Mouse (Mus musculus) gastrocnemius, adult 8-10 months (tissue): ENCODE measurements around the gene Gm14459. TPM values are rescaled to one million over a fixed set of nuclear protein-coding genes. Genes with fewer than 3 reads are reported as not detected.
"Not testable (repeated sequence)": the region's sequence is repeated elsewhere in the genome, so short reads cannot be mapped to it uniquely, and the experiment has no call there.

Experiments used
- DNase-seq, 2 experiments: peaks; one replicate each; pipeline ENCODE4 v3.0.0; 2022; ENCODE audit warnings: low spot score in 2 of 2
- total RNA-seq, 4 experiments: library from RNA; stranded (reverse); gene quantifications; 2 replicates each; pipeline ENCODE4 v1.2.4; 2022

Gene Gm14459
- total RNA-seq, result not detected

DNA sequence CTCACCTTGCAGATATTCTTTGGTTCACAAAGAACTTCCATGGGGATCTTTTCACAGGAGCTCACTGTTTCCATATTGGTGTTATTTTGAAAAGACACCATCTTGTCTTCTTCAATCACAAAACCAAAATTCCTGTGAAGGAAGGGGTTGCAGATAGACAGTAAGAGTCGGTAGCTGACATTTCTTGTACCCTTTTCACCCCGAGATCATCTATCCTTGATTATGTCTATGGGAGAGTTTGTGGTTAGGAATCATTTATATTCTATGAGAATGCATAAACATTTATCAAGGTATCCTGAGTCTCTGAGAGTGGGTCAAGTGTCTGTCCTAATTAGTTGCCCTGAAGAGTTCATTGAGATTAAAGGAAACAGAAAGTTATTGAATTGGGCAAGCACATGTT lies at the start of gene Gm14459:
Gene Gm14459, minus strand, starts transcription at position 101 of the 400 bp plus-strand sequence.
- DNase-seq, result no peak

DNA sequence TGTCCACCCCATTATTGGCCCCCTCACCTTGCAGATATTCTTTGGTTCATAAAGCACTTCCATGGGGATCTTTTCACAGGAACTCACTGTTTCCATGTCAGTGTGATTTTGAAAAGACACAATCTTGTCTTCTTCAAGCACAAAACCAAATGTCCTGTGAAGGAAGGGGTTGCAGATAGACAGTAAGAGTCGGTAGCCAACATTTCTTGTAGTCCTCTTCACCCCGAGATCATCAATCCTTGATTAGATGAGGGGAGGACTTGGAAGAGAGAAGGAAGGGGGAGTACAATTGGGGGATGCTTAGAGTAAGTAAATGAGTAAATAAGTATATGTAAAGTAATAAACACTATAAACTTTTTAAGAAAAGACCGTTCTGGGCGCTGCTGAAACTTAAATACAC lies 23.4 kb upstream of the Gm14459 start, which contains the start of gene Ssxb6:
Gene Ssxb6, minus strand, starts transcription at position 101 of the 400 bp plus-strand sequence.
- DNase-seq, result not testable (repeated sequence)

Other genes with a start within 250 kb of the Gm14459 start
- gene Ssxb10, start 197.5 kb downstream of the Gm14459 start, total RNA-seq, result not detected
- gene Ssxb9, start 158.0 kb downstream of the Gm14459 start, total RNA-seq, result not detected
- not detected for gene Ssxb1, start 111.6 kb downstream of the Gm14459 start, total RNA-seq
- not detected for gene Ssxb2, start 63.2 kb downstream of the Gm14459 start, total RNA-seq
- not detected for gene Ssxb6, start 23.3 kb upstream of the Gm14459 start, total RNA-seq
- gene Ssxb3, start 66.9 kb upstream of the Gm14459 start, total RNA-seq, result not detected
- gene Ssxb8, start 165.9 kb upstream of the Gm14459 start, total RNA-seq, result not detected
- gene Ssx9, start 223.5 kb upstream of the Gm14459 start, total RNA-seq, result not detected